Mouse (Mus musculus) heart, embryonic 16.5 days (tissue): Measurements from ENCODE around the gene Serpinc1. TPM values are rescaled to one million over a fixed set of nuclear protein-coding genes. Genes with fewer than 3 reads are reported as not detected.

Experiments used
- ATAC-seq: fragments of 200-750 bp; cut with Nextera tagmentation; replicated peaks from 2 replicates; pipeline ENCODE4 v1.8.0; 2017; ENCODE audit warnings: moderate number of reproducible peaks; ENCODE audit not compliant: insufficient read depth, low FRiP score; ENCODE audit errors: extremely low read depth
- H3K27ac ChIP-seq: fragments of 300-500 bp; sonication (generic); 2 replicates; pipeline ENCODE4 v1.5.1; 2014; ENCODE audit warnings: mild to moderate bottlenecking, low read length, control low read depth, moderate library complexity
- H3K27me3 ChIP-seq: fragments of 300-500 bp; sonication (generic); 2 replicates; pipeline ENCODE4 v1.6.1; 2014; ENCODE audit warnings: low read length, mixed read lengths; ENCODE audit not compliant: control insufficient read depth, insufficient read depth
- H3K36me3 ChIP-seq: fragments of 300-500 bp; sonication (generic); 2 replicates; pipeline ENCODE4 v1.6.1; 2014; ENCODE audit not compliant: control insufficient read depth, insufficient read depth
- H3K4me1 ChIP-seq: fragments of 300-500 bp; sonication (generic); 2 replicates; pipeline ENCODE4 v1.6.1; 2014; ENCODE audit warnings: low read length, mixed read lengths; ENCODE audit not compliant: control insufficient read depth, insufficient read depth
- H3K4me2 ChIP-seq: fragments of 300-500 bp; sonication (generic); 2 replicates; pipeline ENCODE4 v1.6.1; 2014; ENCODE audit warnings: low read depth, mild to moderate bottlenecking, control low read depth, low read length
- H3K4me3 ChIP-seq: fragments of 300-500 bp; sonication (generic); 2 replicates; pipeline ENCODE4 v1.5.1; 2014; ENCODE audit warnings: mild to moderate bottlenecking, control low read depth, low read length
- H3K9ac ChIP-seq: fragments of 300-500 bp; sonication (generic); 2 replicates; pipeline ENCODE4 v1.6.1; 2014; ENCODE audit warnings: low read length, control low read depth
- H3K9me3 ChIP-seq: fragments of 300-500 bp; sonication (generic); replicated peaks from 2 replicates; pipeline ENCODE4 v1.6.1; 2016; ENCODE audit warnings: low read length; ENCODE audit not compliant: control insufficient read depth
- WGBS: fragments of 180-500 bp; shearing (Covaris S2); extraction: QIAGEN DNeasy Blood & Tissue Kit; methylation state at CpG from one replicate; pipeline ENCODE4 v1.1.7; 2014; 5-methylcytosine and 5-hydroxymethylcytosine counted together
- polyA plus RNA-seq: library from polyadenylated mRNA; unstranded; fragments of >200 nt; fragmentation: Nextera tagmentation; extraction: Ambion mirVana; gene quantifications from 2 replicates; pipeline ENCODE4 v1.2.1, GENCODE M21; 2015

The Serpinc1 gene
- polyA plus RNA-seq, 1 experiment from 2014 or later, result 2.0 TPM

- Histone ChIP-seq H3K27me3 (no peaks in the 10 kb centered on the region), H3K36me3 (peaks cover 31% of the 10 kb centered on the region), H3K9ac (peak overlapping the region; percentile 52; the same call in 1 of the 2 replicates), H3K9me3 (no peaks in the 10 kb centered on the region), H3K27ac (peak overlapping the region; percentile 12; the same call in 1 of the 2 replicates), H3K4me3 (peak overlapping the region; percentile 43), H3K4me2 (peak overlapping the region; percentile 55), H3K4me1 (peaks cover 22% of the 10 kb centered on the region)
- ATAC-seq, result no peak
- 30% methylated on average over 3 of the region's 3 CpGs for WGBS
Observed at GRCm38 (mm10) chr1:161037599-161037998, 59.2 kb downstream of the Serpinc1 start.

- H3K9ac ChIP-seq, result no peak overlapping the region
Observed at GRCm38 (mm10) chr1:161038004-161038403, 59.6 kb downstream of the Serpinc1 start.

DNA sequence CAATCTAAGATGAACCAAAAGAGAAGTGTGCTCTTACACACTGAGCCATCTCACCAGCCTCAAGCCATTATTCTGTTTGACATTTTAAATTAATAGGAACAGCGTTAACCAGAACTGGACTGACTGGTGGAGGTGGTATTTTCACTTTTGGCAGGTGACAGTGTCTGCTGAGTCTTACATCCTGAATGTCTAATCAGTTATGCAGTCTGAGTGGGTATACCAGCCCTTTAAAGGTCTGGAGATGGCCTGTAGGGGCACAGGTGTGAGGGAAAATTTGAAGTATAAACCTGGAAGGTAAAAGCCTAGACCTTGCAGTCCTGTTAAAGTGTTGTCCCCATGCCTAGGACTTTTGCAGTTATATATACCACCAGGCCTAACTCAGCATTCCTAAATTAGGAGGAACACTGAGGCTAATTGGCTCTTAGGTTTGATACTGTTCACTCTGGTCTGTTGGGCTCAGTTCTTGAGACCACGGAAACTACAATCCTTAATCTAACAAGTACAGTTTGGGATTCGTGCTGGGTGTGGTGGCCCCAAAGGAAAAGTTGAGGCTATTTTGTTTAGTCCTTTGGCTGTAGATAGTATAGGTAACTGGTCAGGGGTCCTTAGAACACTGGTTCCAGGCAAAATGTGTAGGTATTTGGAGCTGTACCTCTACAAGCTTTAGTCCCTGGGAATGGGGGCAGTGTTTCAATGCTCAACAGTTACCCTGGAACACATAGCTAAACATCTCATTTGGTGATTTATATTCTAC lies 60.8 kb downstream of the Serpinc1 start:
- no peak overlapping the region for H3K9ac ChIP-seq
- no peaks in the 10 kb centered on the region for H3K9me3 ChIP-seq
- ATAC-seq, result no peak
- WGBS, result 20% methylated on average over 3 of the region's 3 CpGs
- H3K27me3 ChIP-seq, result no peaks in the 10 kb centered on the region
- H3K4me1 ChIP-seq, result peaks cover 16% of the 10 kb centered on the region
- no peak overlapping the region for H3K4me3 ChIP-seq
- no peak overlapping the region for H3K4me2 ChIP-seq
- no peak overlapping the region for H3K27ac ChIP-seq
- peaks cover 31% of the 10 kb centered on the region for H3K36me3 ChIP-seq

More at GRCm38 (mm10) chr1:161038004-161038403, 59.6 kb downstream of the Serpinc1 start:
- H3K27me3 ChIP-seq, result no peaks in the 10 kb centered on the region
- H3K9me3 ChIP-seq, result no peaks in the 10 kb centered on the region
- no peak overlapping the region for H3K27ac ChIP-seq
- no peak for ATAC-seq
- peaks cover 22% of the 10 kb centered on the region for H3K4me1 ChIP-seq
- peaks cover 31% of the 10 kb centered on the region for H3K36me3 ChIP-seq
- no peak overlapping the region for H3K4me3 ChIP-seq
- peak overlapping the region; percentile 55 for H3K4me2 ChIP-seq
- 36% methylated on average over 3 of the region's 3 CpGs for WGBS

DNA sequence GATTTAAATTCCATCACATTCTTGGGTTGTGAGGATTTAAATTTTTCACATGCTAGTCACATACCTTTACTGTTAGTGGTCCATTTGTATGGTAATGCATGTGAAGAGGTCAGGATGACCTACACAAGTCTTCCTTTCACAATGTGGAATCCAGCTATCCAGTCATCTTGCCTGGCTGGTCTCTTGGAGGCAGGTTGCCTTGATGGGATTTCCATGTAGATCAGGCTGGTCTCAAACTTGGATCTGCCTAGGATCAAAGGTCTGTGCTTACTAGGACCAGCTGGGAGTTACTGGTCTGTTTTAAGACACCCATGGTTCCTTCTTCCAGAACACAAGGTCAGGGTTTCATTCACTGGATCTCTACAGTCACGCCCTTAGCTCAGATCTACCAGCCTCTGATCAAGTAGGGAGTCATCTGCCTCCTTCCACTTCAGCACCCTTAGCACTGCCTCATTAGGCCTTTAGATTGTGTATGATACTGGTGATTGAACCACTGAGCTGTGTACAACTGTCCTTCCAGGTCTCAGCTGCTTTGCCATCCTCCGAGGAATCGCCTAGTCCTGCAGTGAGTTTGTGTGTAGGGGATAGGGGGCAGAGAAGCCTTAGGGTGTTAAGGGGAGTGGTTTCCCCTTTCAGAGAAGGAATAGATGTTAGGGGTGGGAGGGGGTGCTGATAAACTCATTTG lies 61.5 kb downstream of the Serpinc1 start:
- Histone ChIP-seq H3K9ac (no peak overlapping the region), H3K9me3 (no peaks in the 10 kb centered on the region), H3K4me2 (no peak overlapping the region), H3K27ac (peak overlapping the region; percentile 57), H3K4me1 (peaks cover 16% of the 10 kb centered on the region), H3K4me3 (no peak overlapping the region), H3K36me3 (peaks cover 34% of the 10 kb centered on the region), H3K27me3 (no peaks in the 10 kb centered on the region)
- 25% methylated on average over 3 of the region's 3 CpGs for WGBS
- 0 out of 2 replicates have a peak, but pooled peaks have one; percentile 10 for ATAC-seq

- Histone ChIP-seq H3K4me3 (no peak overlapping the region), H3K4me2 (no peak overlapping the region), H3K27ac (peak overlapping the region; percentile 5; the same call in 1 of the 2 replicates), H3K9me3 (no peaks in the 10 kb centered on the region), H3K36me3 (peaks cover 34% of the 10 kb centered on the region), H3K27me3 (no peaks in the 10 kb centered on the region), H3K4me1 (peaks cover 16% of the 10 kb centered on the region), H3K9ac (no peak overlapping the region)
- no peak for ATAC-seq
- WGBS, result 33% methylated on average over 1 of the region's 1 CpGs
Observed at GRCm38 (mm10) chr1:161040426-161040770, 62.0 kb downstream of the Serpinc1 start.

DNA sequence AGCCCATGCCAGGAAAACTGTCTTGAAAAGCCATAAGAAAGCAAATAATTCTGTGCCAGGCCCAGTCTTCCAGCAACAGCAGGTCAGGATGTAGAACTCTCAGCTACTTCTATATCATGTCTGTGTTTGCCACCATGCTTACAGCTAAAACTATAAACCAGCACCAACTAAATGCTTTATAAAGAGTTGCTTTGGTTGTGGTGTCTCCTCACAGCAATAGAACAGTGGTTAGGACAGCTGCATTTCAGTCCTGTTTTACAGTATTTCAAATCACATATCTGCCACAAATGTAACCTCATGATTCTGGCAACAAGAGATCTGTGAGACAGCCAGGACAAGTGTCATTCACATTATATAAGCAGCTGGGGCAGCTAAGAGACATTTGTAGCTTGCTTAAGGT lies 62.5 kb downstream of the Serpinc1 start:
- Histone ChIP-seq H3K27me3 (no peaks in the 10 kb centered on the region), H3K36me3 (peaks cover 34% of the 10 kb centered on the region), H3K4me1 (peaks cover 16% of the 10 kb centered on the region), H3K9ac (no peak overlapping the region), H3K9me3 (no peaks in the 10 kb centered on the region), H3K4me3 (no peak overlapping the region), H3K4me2 (no peak overlapping the region), H3K27ac (no peak overlapping the region; the same call in 1 of the 2 replicates)
- no peak for ATAC-seq

DNA sequence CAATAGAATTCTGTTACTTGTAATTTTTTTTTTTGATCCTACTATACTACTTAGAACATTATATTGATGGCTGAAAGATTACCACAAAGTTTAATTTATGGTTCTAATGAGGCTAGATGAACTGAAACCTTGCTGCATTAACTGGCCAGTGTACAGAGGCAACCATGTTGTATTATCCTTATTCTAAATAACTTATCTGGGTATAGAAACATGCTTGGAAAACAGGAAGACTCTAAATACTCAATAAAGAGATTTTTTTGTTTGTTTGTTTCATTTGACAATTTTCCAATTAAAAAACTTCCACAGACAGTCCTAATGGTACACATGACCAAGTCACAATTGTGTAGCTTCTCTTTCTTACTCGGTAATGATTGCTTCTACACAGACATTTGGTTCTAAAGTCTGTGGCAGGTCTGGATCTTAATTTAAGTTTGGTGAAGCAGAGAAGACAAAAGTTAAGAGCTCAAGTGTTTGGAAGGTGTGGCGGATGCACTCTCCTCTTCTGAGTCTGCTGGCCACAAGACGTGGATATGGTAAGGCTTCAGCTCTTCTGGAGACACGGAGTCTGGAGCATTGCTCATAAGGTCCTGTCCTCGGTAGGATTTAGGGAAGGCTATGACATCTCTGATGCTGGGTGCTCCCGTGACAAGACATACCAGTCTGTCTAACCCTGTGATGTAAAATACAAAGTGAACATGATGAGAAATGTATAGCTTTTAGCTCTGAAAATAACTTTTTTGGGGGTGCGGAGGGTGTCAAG lies 63.1 kb downstream of the Serpinc1 start:
- Histone ChIP-seq H3K4me2 (no peak overlapping the region), H3K27me3 (no peaks in the 10 kb centered on the region), H3K27ac (no peak overlapping the region), H3K9ac (no peak overlapping the region), H3K4me1 (peaks cover 13% of the 10 kb centered on the region), H3K36me3 (peaks cover 32% of the 10 kb centered on the region), H3K4me3 (no peak overlapping the region), H3K9me3 (no peaks in the 10 kb centered on the region)
- ATAC-seq, result no peak
- 90% methylated on average over 7 of the region's 7 CpGs for WGBS

GRCm38 (mm10) chr1:161046972-161047371 lies 68.6 kb downstream of the Serpinc1 start:
- ATAC-seq, result 0 out of 2 replicates have a peak, but pooled peaks have one; percentile 37
- Histone ChIP-seq H3K36me3 (peaks cover 14% of the 10 kb centered on the region), H3K27ac (peak overlapping the region; percentile 16; the same call in 1 of the 2 replicates), H3K27me3 (no peaks in the 10 kb centered on the region), H3K4me3 (no peak overlapping the region), H3K4me1 (no peaks in the 10 kb centered on the region), H3K9ac (no peak overlapping the region), H3K9me3 (no peaks in the 10 kb centered on the region), H3K4me2 (no peak overlapping the region)
- whole genome bisulfite sequencing, result 74% methylated on average over 3 of the region's 3 CpGs
